Mouse (Mus musculus): ENCODE data around the gene Fignl1.

GRCm38 (mm10) chr11:11851957-11852505, 43.3 kb upstream of the Fignl1 start:
- TF ChIP-seq CTCF (IDR thresholded peaks at IDR 0.05) (no peak), POLR2A (IDR thresholded peaks at IDR 0.05; ENCODE audit: insufficient read depth, low read depth, low read length) (no peak), EP300 (IDR thresholded peaks at IDR 0.05; ENCODE audit: insufficient read depth, low read depth, low read length) (no peak)
